Mouse (Mus musculus) hindbrain, embryonic 14.5 days (tissue): Measurements from ENCODE around the gene Zfp1. TPM values are rescaled to one million over a fixed set of nuclear protein-coding genes. Genes with fewer than 3 reads are reported as not detected.
A peak's percentile ranks its signal among the peaks of the same experiment; 100 is the strongest.

ENCODE experiments used
- ATAC-seq: fragments of 200-750 bp; cut with Nextera tagmentation; 2 replicates; pipeline ENCODE4 v1.8.0; 2017; ENCODE audit warnings: moderate number of reproducible peaks, mild to moderate bottlenecking, moderate TSS enrichment, moderate library complexity; ENCODE audit not compliant: low FRiP score
- DNase-seq: peaks from one replicate; pipeline ENCODE4 v3.0.0-alpha.2; 2015; ENCODE audit warnings: low spot score
- H3K27ac ChIP-seq: fragments of 300-500 bp; sonication (generic); 2 replicates; pipeline ENCODE4 v1.5.1; 2014; ENCODE audit warnings: mild to moderate bottlenecking, moderate library complexity
- H3K27me3 ChIP-seq: fragments of 300-500 bp; sonication (generic); 2 replicates; pipeline ENCODE4 v1.6.1; 2014; ENCODE audit warnings: mild to moderate bottlenecking, low read length, mixed read lengths; ENCODE audit not compliant: control insufficient read depth, insufficient read depth
- H3K36me3 ChIP-seq: fragments of 300-500 bp; sonication (generic); replicated peaks from 2 replicates; pipeline ENCODE4 v1.6.1; 2014; ENCODE audit not compliant: control insufficient read depth, insufficient read depth
- H3K4me1 ChIP-seq: fragments of 300-500 bp; sonication (generic); replicated peaks from 2 replicates; pipeline ENCODE4 v1.6.1; 2014; ENCODE audit warnings: antibody characterized with exemption, low read length, mixed read lengths; ENCODE audit not compliant: control insufficient read depth, insufficient read depth
- H3K4me2 ChIP-seq: fragments of 300-500 bp; sonication (generic); replicated peaks from 2 replicates; pipeline ENCODE4 v1.6.1; 2014; ENCODE audit warnings: mild to moderate bottlenecking, moderate library complexity
- H3K4me3 ChIP-seq: fragments of 300-500 bp; sonication (generic); replicated peaks from 2 replicates; pipeline ENCODE4 v1.5.1; 2014; ENCODE audit warnings: mild to moderate bottlenecking, low read length
- H3K9ac ChIP-seq: fragments of 300-500 bp; sonication (generic); 2 replicates; pipeline ENCODE4 v1.6.1; 2014
- H3K9me3 ChIP-seq: fragments of 300-500 bp; sonication (generic); 2 replicates; pipeline ENCODE4 v1.6.1; 2016; ENCODE audit warnings: low read length; ENCODE audit not compliant: control insufficient read depth
- WGBS: fragments of 180-500 bp; shearing (Covaris S2); extraction: QIAGEN DNeasy Blood & Tissue Kit; methylation state at CpG from one replicate; pipeline ENCODE4 v1.1.7; 2014; 5-methylcytosine and 5-hydroxymethylcytosine counted together
- microRNA-seq: library from miRNA; unstranded; fragments of <30 nt; microRNA quantifications from one replicate; pipeline ENCODE4, GENCODE M21; 2016
- polyA plus RNA-seq: library from polyadenylated mRNA; unstranded; fragments of >200 nt; fragmentation: Nextera tagmentation; extraction: Ambion mirVana; gene quantifications from 2 replicates; pipeline ENCODE4 v1.2.1, GENCODE M21; 2014

The Zfp1 gene
- polyA plus RNA-seq, 1 experiment from 2014 or later, result 28.3 TPM

DNA sequence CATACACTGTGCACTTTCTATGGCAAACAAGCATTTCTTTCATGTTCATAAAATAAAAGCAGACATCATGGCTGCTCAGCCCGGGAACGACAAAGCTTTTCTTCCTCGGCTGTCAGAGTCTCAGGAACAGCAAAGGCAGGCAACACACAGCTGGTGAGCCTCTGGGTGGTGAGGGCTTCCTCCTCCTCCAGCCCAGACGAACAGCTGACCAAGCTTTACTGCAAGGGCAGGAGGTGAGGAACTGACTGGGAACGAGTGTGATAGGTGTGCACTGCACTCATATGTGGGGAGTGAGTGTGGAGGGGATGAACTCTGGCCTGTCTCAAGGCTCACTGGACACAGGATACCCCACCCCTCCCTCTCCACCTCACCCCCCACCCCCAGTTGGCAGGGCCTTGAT, 75.7 kb downstream of the Zfp1 start:
- peak overlapping the region; percentile 69 for H3K27ac ChIP-seq
- no peak overlapping the region for H3K9ac ChIP-seq
- peaks cover 26% of the 10 kb centered on the region for H3K4me1 ChIP-seq

DNA sequence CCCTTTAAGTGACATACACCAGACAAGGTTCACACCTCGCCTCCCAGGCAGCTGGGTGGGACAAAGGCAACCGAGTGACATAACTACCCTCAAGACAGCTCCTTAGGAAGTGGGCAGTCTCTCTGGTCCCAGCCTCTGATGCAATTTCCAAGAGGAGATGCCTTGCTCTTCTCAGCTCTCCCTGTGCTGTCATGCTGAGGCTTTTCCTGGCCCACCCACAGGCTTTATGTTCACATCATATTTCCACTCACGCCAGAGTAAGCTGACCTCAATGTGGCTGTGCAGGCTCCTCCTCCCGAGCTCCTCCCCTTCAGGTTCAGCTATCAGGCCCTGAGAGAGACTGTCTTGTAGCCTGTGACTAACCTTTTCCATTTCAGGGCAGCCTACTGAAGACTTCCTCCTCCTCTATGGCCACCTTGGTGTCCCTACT, 76.9 kb downstream of the Zfp1 start:
- H3K27me3 ChIP-seq, result no peaks in the 10 kb centered on the region
- no peaks in the 10 kb centered on the region for H3K9me3 ChIP-seq
- no peak overlapping the region for H3K4me3 ChIP-seq
- DNase-seq (no peak), ATAC-seq (no peak)
- H3K4me2 ChIP-seq, result no peak overlapping the region
- WGBS, result 66% methylated on average over 4 of the region's 4 CpGs
- peaks cover 26% of the 10 kb centered on the region for H3K4me1 ChIP-seq
- H3K27ac ChIP-seq, result no peak overlapping the region
- H3K9ac ChIP-seq, result no peak overlapping the region
- H3K36me3 ChIP-seq, result peaks cover 28% of the 10 kb centered on the region

More for the DNA sequence above, 75.7 kb downstream of the Zfp1 start:
- peaks cover 40% of the 10 kb centered on the region for H3K36me3 ChIP-seq
- no peak overlapping the region for H3K4me2 ChIP-seq
- ATAC-seq (no peak), DNase-seq (no peak)
- WGBS, result 38% methylated on average over 5 of the region's 5 CpGs
- no peaks in the 10 kb centered on the region for H3K9me3 ChIP-seq
- H3K4me3 ChIP-seq, result no peak overlapping the region
- H3K27me3 ChIP-seq, result no peaks in the 10 kb centered on the region

Small RNA genes within 50 kb of the gene (microRNA-seq; reads per million reads assigned to microRNA genes)
- not detected for gene Mir7076

Other genes starting within 250 kb of the Zfp1 start
- 0.74 and 0.93 TPM in 2 replicates for gene Fa2h, start 249.6 kb upstream of the Zfp1 start, polyA plus RNA-seq
- 6.5 and 6.6 TPM in 2 replicates for gene Wdr59, start 121.3 kb upstream of the Zfp1 start, polyA plus RNA-seq
- gene Znrf1, start 107.3 kb upstream of the Zfp1 start, polyA plus RNA-seq, result 108 and 116 TPM in 2 replicates
- 0.56 and 0.60 TPM in 2 replicates for gene Ldhd, start 13.0 kb upstream of the Zfp1 start, polyA plus RNA-seq
- not detected in 2 replicates for gene Ctrb1, start 47.6 kb downstream of the Zfp1 start, polyA plus RNA-seq
- 49.1 and 52.1 TPM in 2 replicates for gene Bcar1, start 100.4 kb downstream of the Zfp1 start, polyA plus RNA-seq
- 155 and 172 TPM in 2 replicates for gene Cfdp1, start 210.9 kb downstream of the Zfp1 start, polyA plus RNA-seq
- 2.8 and 3.7 TPM in 2 replicates for gene Tmem170, start 233.3 kb downstream of the Zfp1 start, polyA plus RNA-seq